Mouse (Mus musculus) small intestine, adult 2 months (tissue): ENCODE results near the gene Susd5. TPM values are rescaled to one million over a fixed set of nuclear protein-coding genes. Genes with fewer than 3 reads are reported as not detected.

Experiments used
- H3K27ac ChIP-seq: fragments of 200-500 bp; 2 replicates; pipeline ENCODE4 v1.5.1; 2012; ENCODE audit warnings: low read depth, low read length, control low read depth, inconsistent platforms; ENCODE audit not compliant: insufficient read depth
- H3K27me3 ChIP-seq: fragments of 200-500 bp; 2 replicates; pipeline ENCODE4 v1.6.1; 2012; ENCODE audit warnings: mild to moderate bottlenecking, moderate library complexity, low read length, inconsistent platforms; ENCODE audit not compliant: control insufficient read depth, insufficient read depth
- H3K36me3 ChIP-seq: fragments of 200-500 bp; 2 replicates; pipeline ENCODE4 v1.6.1; 2012; ENCODE audit warnings: mild to moderate bottlenecking, low read length, control low read depth, inconsistent platforms; ENCODE audit not compliant: control insufficient read depth, insufficient read depth
- H3K4me1 ChIP-seq: fragments of 200-500 bp; 2 replicates; pipeline ENCODE4 v1.6.1; 2012; ENCODE audit warnings: low read length, inconsistent platforms, mixed read lengths; ENCODE audit not compliant: control insufficient read depth, insufficient read depth, insufficient read length
- H3K4me3 ChIP-seq: fragments of 200-500 bp; 2 replicates; pipeline ENCODE4 v1.5.1; 2012; ENCODE audit warnings: low read depth, mild to moderate bottlenecking, control low read depth, inconsistent platforms, low read length, moderate library complexity
- CTCF ChIP-seq: fragments of 200-500 bp; IDR thresholded peaks from 2 replicates; pipeline ENCODE4 v1.5.1; 2012; ENCODE audit warnings: low read depth, mild to moderate bottlenecking, control low read depth, inconsistent platforms, low read length, moderate library complexity, mixed read lengths; ENCODE audit not compliant: insufficient replicate concordance, insufficient read length; ENCODE audit errors: extremely low read depth
- POLR2A ChIP-seq: fragments of 200-500 bp; IDR thresholded peaks from 2 replicates; pipeline ENCODE4 v1.6.1; 2012; ENCODE audit warnings: low read depth, mild to moderate bottlenecking, control low read depth, inconsistent platforms, low read length, moderate library complexity
- WGBS: fragments of 180-500 bp; shearing (Covaris S2); methylation state at CpG from one replicate; pipeline ENCODE4 v1.1.7; 2018; 5-methylcytosine and 5-hydroxymethylcytosine counted together
- polyA plus RNA-seq: library from polyadenylated mRNA; depleted of rRNA; stranded (reverse); fragments of >200 nt; gene quantifications from 2 replicates; pipeline ENCODE4 v1.2.3, GENCODE M21; 2012

The Susd5 gene
- polyA plus RNA-seq, 1 experiment: 0.06 TPM

DNA sequence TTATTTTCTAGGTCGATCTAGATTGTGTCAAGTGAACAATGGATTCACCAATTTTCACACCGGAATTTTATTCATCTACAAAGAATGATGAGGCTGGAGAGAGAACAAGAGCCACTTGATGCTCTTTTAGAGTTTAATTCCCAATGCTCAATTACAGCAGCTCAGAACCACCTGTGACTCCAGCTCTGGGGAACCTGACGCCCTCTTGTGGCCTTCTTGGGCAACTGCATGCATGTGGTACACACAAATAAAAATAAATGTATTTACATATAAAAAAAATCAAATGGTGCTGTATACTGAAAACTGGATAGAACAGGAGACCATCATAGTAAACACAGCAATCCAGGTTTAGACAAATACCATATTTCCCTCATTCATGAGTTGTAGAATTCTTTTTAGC lies 12.5 kb upstream of the Susd5 start:
- Histone ChIP-seq H3K36me3 (no peaks in the 10 kb centered on the region), H3K27ac (no peak overlapping the region), H3K4me1 (no peaks in the 10 kb centered on the region), H3K27me3 (peaks cover 7% of the 10 kb centered on the region), H3K4me3 (no peak overlapping the region)
- TF ChIP-seq CTCF: peak; percentile 66; the same call in 1 of the 2 replicates
- no peak for TF ChIP-seq POLR2A
- WGBS: 61% methylated on average over 3 of the region's 3 CpGs

DNA sequence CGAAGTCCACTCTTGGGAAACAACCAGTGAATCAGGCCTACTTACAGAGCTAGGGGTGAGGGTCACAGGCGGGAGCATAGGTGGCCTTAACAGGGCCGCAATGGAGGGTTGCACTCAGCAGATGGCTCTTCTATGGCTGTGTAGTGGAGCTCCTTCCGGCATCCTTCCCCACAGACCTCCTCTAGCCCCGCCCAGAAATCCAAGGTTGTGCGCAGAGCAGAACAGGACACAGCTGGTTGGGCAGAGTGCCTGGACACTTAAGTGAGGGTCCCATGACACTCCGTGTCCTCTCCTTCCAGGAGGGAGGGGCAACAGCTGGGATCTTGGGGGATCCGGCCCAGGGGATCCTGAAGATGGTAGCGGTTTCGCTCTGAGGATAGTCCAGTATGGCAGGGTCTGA lies 10.9 kb upstream of the Susd5 start, which contains the start of gene Fbxl2:
Gene Fbxl2, minus strand, starts transcription at position 164 of the 400 bp plus-strand sequence.
- TF ChIP-seq POLR2A (no peak), CTCF (no peak)
- 76% methylated on average over 10 of the region's 10 CpGs for WGBS
- Histone ChIP-seq H3K27me3 (peaks cover 7% of the 10 kb centered on the region), H3K4me1 (no peaks in the 10 kb centered on the region), H3K4me3 (peak within 1 kb of the TSS; percentile 15), H3K36me3 (no peaks in the 10 kb centered on the region), H3K27ac (no peak within 1 kb of the TSS)

DNA sequence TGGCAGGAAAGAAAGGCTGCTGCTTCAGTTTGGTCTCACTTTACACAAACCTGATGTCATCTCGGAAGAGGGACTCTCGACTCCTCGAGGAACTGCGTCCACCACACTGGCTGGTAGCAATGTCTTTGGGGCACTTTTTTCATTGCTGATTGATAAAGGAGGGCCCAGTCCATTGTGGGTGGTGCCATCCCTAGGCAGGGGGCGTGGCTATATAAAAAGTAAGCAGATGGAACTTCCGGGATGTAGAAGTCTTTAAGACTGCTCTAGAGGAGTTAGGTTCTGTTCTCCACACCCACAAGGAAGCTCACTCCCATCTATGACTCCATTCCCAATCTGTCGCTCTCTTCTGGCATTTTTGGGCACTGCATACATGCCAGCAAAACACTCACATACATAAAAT lies 10.3 kb upstream of the Susd5 start:
- Histone ChIP-seq H3K27me3 (peaks cover 7% of the 10 kb centered on the region), H3K4me3 (no peak overlapping the region), H3K27ac (no peak overlapping the region), H3K4me1 (no peaks in the 10 kb centered on the region), H3K36me3 (no peaks in the 10 kb centered on the region)
- 81% methylated on average over 7 of the region's 7 CpGs for WGBS
- no peak for TF ChIP-seq POLR2A
- no peak for TF ChIP-seq CTCF

DNA sequence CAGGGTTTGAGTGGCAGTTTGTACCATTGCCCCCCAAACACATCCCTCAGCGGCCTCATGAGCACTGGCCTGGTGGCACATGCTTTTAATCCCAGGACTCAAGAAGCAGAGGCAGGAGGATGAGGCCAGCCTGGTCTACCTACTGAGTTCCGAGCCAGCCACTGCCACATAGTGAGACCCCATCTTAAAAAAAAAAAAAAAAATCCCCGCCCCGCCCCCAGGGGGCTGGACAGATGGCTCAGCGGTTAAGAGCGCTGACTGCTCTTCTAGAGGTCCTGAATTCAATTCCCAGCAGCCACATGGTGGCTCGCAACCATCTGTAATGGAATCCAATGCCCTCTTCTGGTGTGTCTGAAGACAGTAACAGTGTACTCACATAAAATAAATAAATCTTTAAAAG lies 6.8 kb upstream of the Susd5 start:
- Histone ChIP-seq H3K36me3 (no peaks in the 10 kb centered on the region), H3K27ac (no peak overlapping the region), H3K4me3 (no peak overlapping the region), H3K4me1 (no peaks in the 10 kb centered on the region), H3K27me3 (no peaks in the 10 kb centered on the region)
- 86% methylated on average over 7 of the region's 7 CpGs for WGBS
- no peak for TF ChIP-seq CTCF
- no peak for TF ChIP-seq POLR2A

DNA sequence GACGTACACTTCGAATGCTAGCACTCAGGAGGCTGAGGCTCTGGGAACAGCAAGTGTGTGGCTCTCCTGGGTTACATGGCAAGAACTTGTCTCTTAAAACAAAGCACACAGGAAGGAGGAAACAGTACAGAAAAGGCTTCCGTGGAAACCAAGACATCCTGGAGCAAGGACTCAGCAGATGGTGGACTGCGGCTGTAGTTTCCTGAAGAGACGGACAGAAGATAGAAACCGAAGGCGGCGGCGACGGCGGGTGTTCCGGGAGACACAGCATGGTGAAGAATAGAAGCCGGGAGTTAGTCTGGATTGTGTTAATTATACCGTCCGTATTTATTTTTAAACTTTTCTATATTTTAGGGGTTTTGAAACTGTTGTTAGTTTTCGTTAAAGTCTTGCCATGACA lies 6.2 kb upstream of the Susd5 start:
- whole genome bisulfite sequencing: 88% methylated on average over 16 of the region's 16 CpGs
- no peaks in the 10 kb centered on the region for H3K27me3 ChIP-seq
- H3K4me1 ChIP-seq: no peaks in the 10 kb centered on the region
- H3K36me3 ChIP-seq: no peaks in the 10 kb centered on the region
- no peak overlapping the region for H3K27ac ChIP-seq
- TF ChIP-seq POLR2A (no peak), CTCF (no peak)
- H3K4me3 ChIP-seq: no peak overlapping the region

DNA sequence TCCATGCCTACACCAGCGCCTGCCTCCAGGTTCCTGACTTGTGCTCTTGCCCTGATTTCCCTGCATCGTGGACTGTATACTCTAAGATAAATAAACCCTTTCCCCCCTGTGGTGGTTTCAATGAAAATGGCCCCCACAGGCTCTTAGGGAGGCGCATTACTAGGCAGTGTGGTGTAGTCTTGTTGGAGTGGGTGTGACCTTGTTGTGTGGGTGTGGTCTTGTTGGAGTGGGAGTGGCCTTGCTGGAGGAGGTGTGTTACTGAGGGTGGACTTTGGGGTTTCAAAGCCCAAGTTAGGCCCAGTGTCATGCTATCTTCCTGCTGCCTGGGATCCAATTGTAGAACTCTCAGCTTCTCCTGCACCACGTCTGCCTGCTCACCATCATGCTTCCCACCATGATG lies 4.9 kb upstream of the Susd5 start:
- no peaks in the 10 kb centered on the region for H3K4me1 ChIP-seq
- WGBS: 73% methylated on average over 4 of the region's 4 CpGs
- no peak overlapping the region for H3K4me3 ChIP-seq

DNA sequence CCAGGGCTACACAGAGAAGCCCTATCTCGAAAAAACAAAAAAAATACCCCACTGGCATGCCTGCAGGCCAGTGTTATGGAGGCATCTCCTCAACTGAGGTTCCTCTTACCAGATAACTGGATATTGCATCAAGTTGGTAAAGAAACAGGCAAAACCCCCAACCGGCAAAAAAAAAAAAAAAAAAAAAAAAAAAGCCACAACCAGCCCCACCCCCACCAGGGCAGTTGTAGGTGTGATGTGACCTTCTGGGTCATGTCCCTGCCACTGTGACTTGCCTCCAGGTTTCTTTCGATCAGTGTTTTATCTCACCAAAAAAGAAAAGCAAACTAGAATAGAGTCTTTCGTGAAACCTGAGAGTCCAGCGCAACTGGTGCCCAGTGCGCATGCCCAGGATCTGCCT lies 4.1 kb upstream of the Susd5 start:
- Histone ChIP-seq H3K27ac (no peak overlapping the region), H3K4me1 (no peaks in the 10 kb centered on the region), H3K27me3 (peaks cover 11% of the 10 kb centered on the region), H3K36me3 (no peaks in the 10 kb centered on the region), H3K4me3 (no peak overlapping the region)
- TF ChIP-seq POLR2A (no peak), CTCF (no peak)
- 69% methylated on average over 6 of the region's 6 CpGs for WGBS

More for the DNA sequence above, 4.9 kb upstream of the Susd5 start:
- Histone ChIP-seq H3K36me3 (no peaks in the 10 kb centered on the region), H3K27ac (no peak overlapping the region), H3K27me3 (peaks cover 3% of the 10 kb centered on the region)
- TF ChIP-seq POLR2A (no peak), CTCF (no peak)

DNA sequence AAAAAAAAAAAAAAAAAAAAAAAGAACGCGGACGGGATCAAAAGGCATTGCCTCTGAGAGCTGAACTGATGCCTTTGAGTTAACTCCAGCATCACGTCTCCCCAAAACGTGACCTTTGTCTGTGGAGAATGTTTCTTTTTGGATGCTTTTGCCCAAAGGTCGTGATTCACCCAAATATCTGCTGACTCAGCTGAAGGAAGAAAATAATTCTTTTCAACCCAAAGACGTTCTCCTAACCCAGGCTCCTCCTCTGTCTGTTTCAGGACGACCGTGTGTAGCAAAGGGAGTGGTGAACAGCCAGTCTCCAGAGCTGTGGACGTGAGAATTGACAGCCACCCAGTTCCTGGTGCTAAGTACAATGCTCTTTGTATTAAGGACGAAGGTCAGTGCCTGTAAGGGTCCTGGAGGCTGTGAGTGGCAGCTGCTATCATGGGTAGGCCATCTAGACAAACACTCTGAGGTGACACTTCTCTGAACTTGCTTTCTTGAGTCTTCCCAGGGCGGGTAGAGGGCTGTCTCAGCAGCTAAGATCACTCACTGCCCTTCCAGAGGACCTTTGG lies 11.6 kb downstream of the Susd5 start:
- Histone ChIP-seq H3K4me3 (no peak overlapping the region), H3K36me3 (no peaks in the 10 kb centered on the region), H3K4me1 (peaks cover 3% of the 10 kb centered on the region; the same call in 1 of the 2 replicates), H3K27ac (peak overlapping the region; percentile 17; the same call in 1 of the 2 replicates), H3K27me3 (no peaks in the 10 kb centered on the region)
- 32% methylated on average over 12 of the region's 12 CpGs for WGBS
- no peak for TF ChIP-seq CTCF
- no peak for TF ChIP-seq POLR2A
